Mouse (Mus musculus) MEL (cell line): ENCODE data around the gene Gm21970. TPM values are rescaled to one million over a fixed set of nuclear protein-coding genes. Genes with fewer than 3 reads are reported as not detected.

Source experiments
- DNase-seq: peaks from one replicate; pipeline ENCODE4 v3.0.0; 2011; ENCODE audit warnings: low read depth, low spot score
- H3K27ac ChIP-seq: 2 replicates; pipeline ENCODE4 v1.5.1; 2012; ENCODE audit warnings: low read depth, mild to moderate bottlenecking, control low read depth, low read length, moderate library complexity; ENCODE audit not compliant: control insufficient read depth
- H3K27me3 ChIP-seq, 2 experiments: fragments of 150-350 bp in 1 of 2; sonication (generic) in 1 of 2; 2 replicates each; pipeline ENCODE4 v1.6.1; 2012; ENCODE audit warnings: low read length in 2 of 2, mild to moderate bottlenecking in 2 of 2, improper control_type of control experiment in 1 of 2, moderate library complexity in 1 of 2; ENCODE audit not compliant: insufficient read depth in 2 of 2, control insufficient read depth in 1 of 2
- H3K36me3 ChIP-seq, 2 experiments: 2 replicates each; pipeline ENCODE4 v1.6.1; 2012 to 2014; ENCODE audit warnings: low read length in 2 of 2, improper control_type of control experiment in 1 of 2, inconsistent platforms in 1 of 2, mild to moderate bottlenecking in 1 of 2; ENCODE audit not compliant: insufficient read depth in 2 of 2, control insufficient read depth in 1 of 2
- H3K4me1 ChIP-seq, 2 experiments: fragments of 150-350 bp in 1 of 2; sonication (generic) in 1 of 2; 2 replicates each; pipeline ENCODE4 v1.6.1; 2012; ENCODE audit warnings: low read length in 2 of 2, improper control_type of control experiment in 1 of 2, mild to moderate bottlenecking in 1 of 2; ENCODE audit not compliant: insufficient read depth in 2 of 2, control insufficient read depth in 1 of 2
- H3K4me3 ChIP-seq, 2 experiments: fragments of 150-350 bp in 1 of 2; sonication (generic) in 1 of 2; 2 replicates each; pipeline ENCODE4 v1.5.1; 2012; ENCODE audit warnings: low read depth in 2 of 2, low read length in 2 of 2, mild to moderate bottlenecking in 2 of 2, moderate library complexity in 2 of 2, control low read depth in 1 of 2, improper control_type of control experiment in 1 of 2; ENCODE audit not compliant: control insufficient read depth in 1 of 2, insufficient read depth in 1 of 2
- H3K79me2 ChIP-seq: 2 replicates; pipeline ENCODE4 v1.6.1; 2012; ENCODE audit warnings: mild to moderate bottlenecking, low read length, moderate library complexity; ENCODE audit not compliant: control insufficient read depth, poor library complexity, insufficient read depth
- H3K9ac ChIP-seq: 2 replicates; pipeline ENCODE4 v1.6.1; 2012; ENCODE audit warnings: low read depth, mild to moderate bottlenecking, control low read depth, low read length, moderate library complexity; ENCODE audit not compliant: control insufficient read depth, poor library complexity, severe bottlenecking
- H3K9me3 ChIP-seq: fragments of 150-350 bp; sonication (generic); replicated peaks from 2 replicates; pipeline ENCODE4 v1.6.1; 2012; ENCODE audit warnings: mild to moderate bottlenecking, low read length, improper control_type of control experiment, moderate library complexity; ENCODE audit not compliant: insufficient read depth
- BHLHE40 ChIP-seq: IDR thresholded peaks from 2 replicates; pipeline ENCODE4 v1.6.1; 2012; ENCODE audit warnings: low read depth, mild to moderate bottlenecking, inconsistent platforms, low read length, improper control_type of control experiment, borderline replicate concordance
- CHD1 ChIP-seq: IDR thresholded peaks from 2 replicates; pipeline ENCODE4 v1.6.1; 2012; ENCODE audit warnings: low read depth, mild to moderate bottlenecking, inconsistent platforms, low read length, improper control_type of control experiment
- CTCF ChIP-seq, 3 experiments: IDR thresholded peaks in 2 of 3; conservative IDR thresholded peaks in 1 of 3; 2 replicates each; pipeline ENCODE4 v1.5.1; 2011 to 2012; ENCODE audit warnings: low read length in 3 of 3, low read depth in 2 of 3, mild to moderate bottlenecking in 2 of 3, improper control_type of control experiment in 1 of 3, inconsistent platforms in 1 of 3, mixed read lengths in 1 of 3, moderate library complexity in 1 of 3; ENCODE audit not compliant: control insufficient read depth in 1 of 3, insufficient read depth in 1 of 3, poor library complexity in 1 of 3, severe bottlenecking in 1 of 3
- ELF1 ChIP-seq: IDR thresholded peaks from 2 replicates; pipeline ENCODE4 v1.6.1; 2014; ENCODE audit warnings: low read depth, mild to moderate bottlenecking, inconsistent platforms, low read length, improper control_type of control experiment, moderate library complexity
- EP300 ChIP-seq, 2 experiments: IDR thresholded peaks; 2 replicates each; pipeline ENCODE4 v1.6.1; 2011; ENCODE audit warnings: improper control_type of control experiment in 2 of 2, low read length in 2 of 2, low read depth in 1 of 2, mild to moderate bottlenecking in 1 of 2
- ETS1 ChIP-seq: IDR thresholded peaks from 2 replicates; pipeline ENCODE4 v1.6.1; 2012; ENCODE audit warnings: low read depth, mild to moderate bottlenecking, inconsistent platforms, low read length, improper control_type of control experiment, moderate library complexity
- GABPA ChIP-seq: IDR thresholded peaks from 2 replicates; pipeline ENCODE4 v1.6.1; 2012; ENCODE audit warnings: low read depth, mild to moderate bottlenecking, inconsistent platforms, low read length, improper control_type of control experiment, moderate library complexity
- GATA1 ChIP-seq: IDR thresholded peaks from 2 replicates; pipeline ENCODE4 v1.6.1; 2011; ENCODE audit warnings: low read depth, low read length, improper control_type of control experiment
- JUND ChIP-seq: IDR thresholded peaks from 2 replicates; pipeline ENCODE4 v1.6.1; 2011; ENCODE audit warnings: low read depth, mild to moderate bottlenecking, improper control_type of control experiment, low read length
- KAT2A ChIP-seq: conservative IDR thresholded peaks from 2 replicates; pipeline ENCODE4 v1.6.1; 2012; ENCODE audit warnings: low read depth, low read length, improper control_type of control experiment, inconsistent platforms
- MAFK ChIP-seq: IDR thresholded peaks from 2 replicates; pipeline ENCODE4 v1.6.1; 2011; ENCODE audit warnings: low read depth, mild to moderate bottlenecking, low read length, improper control_type of control experiment, borderline replicate concordance
- MAX ChIP-seq: IDR thresholded peaks from 2 replicates; pipeline ENCODE4 v1.6.1; 2011; ENCODE audit warnings: low read length, improper control_type of control experiment
- MAZ ChIP-seq: IDR thresholded peaks from 2 replicates; pipeline ENCODE4 v1.6.1; 2012; ENCODE audit warnings: low read depth, mild to moderate bottlenecking, inconsistent platforms, low read length, improper control_type of control experiment
- MYC ChIP-seq: IDR thresholded peaks from 2 replicates; pipeline ENCODE4 v1.6.1; 2011; ENCODE audit warnings: low read depth, mild to moderate bottlenecking, low read length, improper control_type of control experiment, moderate library complexity
- NELFE ChIP-seq: IDR thresholded peaks from 2 replicates; pipeline ENCODE4 v1.6.1; 2011; ENCODE audit warnings: low read depth, low read length, improper control_type of control experiment
- POLR2A ChIP-seq, 2 experiments: IDR thresholded peaks; 2 replicates each; pipeline ENCODE4 v1.6.1; 2011 to 2012; ENCODE audit warnings: low read length in 2 of 2, mild to moderate bottlenecking in 2 of 2, control low read depth in 1 of 2, improper control_type of control experiment in 1 of 2, low read depth in 1 of 2, moderate library complexity in 1 of 2; ENCODE audit not compliant: control insufficient read depth in 1 of 2, insufficient read depth in 1 of 2, poor library complexity in 1 of 2
- POLR2AphosphoS2 ChIP-seq: IDR thresholded peaks from 2 replicates; pipeline ENCODE4 v1.6.1; 2011; ENCODE audit warnings: low read length, improper control_type of control experiment
- POLR2AphosphoS5 ChIP-seq: IDR thresholded peaks from 2 replicates; pipeline ENCODE4 v1.6.1; 2012; ENCODE audit warnings: low read depth, borderline replicate concordance, mild to moderate bottlenecking, inconsistent platforms, low read length, moderate library complexity, mixed read lengths
- RCOR1 ChIP-seq: IDR thresholded peaks from 2 replicates; pipeline ENCODE4 v1.6.1; 2012; ENCODE audit warnings: low read depth, mild to moderate bottlenecking, inconsistent platforms, low read length, improper control_type of control experiment
- SMC3 ChIP-seq: IDR thresholded peaks from 2 replicates; pipeline ENCODE4 v1.6.1; 2011; ENCODE audit warnings: low read depth, low read length, improper control_type of control experiment
- TAL1 ChIP-seq: IDR thresholded peaks from 2 replicates; pipeline ENCODE4 v1.6.1; 2012; ENCODE audit warnings: mild to moderate bottlenecking, inconsistent platforms, low read length, moderate library complexity, mixed read lengths
- TCF12 ChIP-seq: IDR thresholded peaks from 2 replicates; pipeline ENCODE4 v1.6.1; 2014; ENCODE audit warnings: low read depth, mild to moderate bottlenecking, inconsistent platforms, low read length, improper control_type of control experiment, moderate library complexity
- USF2 ChIP-seq, 2 experiments: IDR thresholded peaks; 2 replicates each; pipeline ENCODE4 v1.6.1; 2011 to 2012; ENCODE audit warnings: improper control_type of control experiment in 2 of 2, low read length in 2 of 2, borderline replicate concordance in 1 of 2, inconsistent platforms in 1 of 2, low read depth in 1 of 2, mild to moderate bottlenecking in 1 of 2; ENCODE audit not compliant: insufficient read depth in 1 of 2
- ZC3H11A ChIP-seq: IDR thresholded peaks from 2 replicates; pipeline ENCODE4 v1.6.1; 2012; ENCODE audit warnings: low read depth, mild to moderate bottlenecking, inconsistent platforms, low read length, improper control_type of control experiment
- ZKSCAN1 ChIP-seq: IDR thresholded peaks from 2 replicates; pipeline ENCODE4 v1.6.1; 2012; ENCODE audit warnings: low read depth, mild to moderate bottlenecking, inconsistent platforms, low read length, improper control_type of control experiment, moderate library complexity
- ZMIZ1 ChIP-seq: IDR thresholded peaks from 2 replicates; pipeline ENCODE4 v1.6.1; 2012; ENCODE audit warnings: low read depth, mild to moderate bottlenecking, inconsistent platforms, low read length, improper control_type of control experiment, moderate library complexity
- ZNF384 ChIP-seq: IDR thresholded peaks from 2 replicates; pipeline ENCODE4 v1.6.1; 2012; ENCODE audit warnings: low read depth, mild to moderate bottlenecking, inconsistent platforms, low read length, improper control_type of control experiment
- polyA plus RNA-seq, 2 experiments: library from polyadenylated mRNA; stranded (reverse) in 1 of 2; unstranded in 1 of 2; fragments of >175 nt in 1 of 2; fragments of >200 nt in 1 of 2; gene quantifications; 2 replicates each; pipeline versions ENCODE4 v1.2.1 to v1.2.4; 2012; ENCODE audit warnings: low replicate concordance in 2 of 2, low read depth in 1 of 2; ENCODE audit not compliant: insufficient read length in 2 of 2, insufficient read depth in 1 of 2, missing spikeins in 1 of 2
- total RNA-seq: library from RNA; depleted of rRNA; stranded (reverse); fragments of 300-350 nt; gene quantifications from 2 replicates; pipeline ENCODE4 v1.2.3, GENCODE M21; 2012

Gene Gm21970
- total and polyA plus RNA-seq, 3 experiments, result not detected

GRCm38 (mm10) chr16:91446778-91447511, 55.4 kb downstream of the Gm21970 start:
- H3K9ac ChIP-seq, result peak overlapping the region; percentile 6
- no peaks in the 10 kb centered on the region for H3K9me3 ChIP-seq
- peaks cover 29 to 42% of the 10 kb centered on the region in 2 experiments for H3K4me1 ChIP-seq
- H3K27me3 ChIP-seq, result no peaks in the 10 kb centered on the region
- peaks cover 0 to 35% of the 10 kb centered on the region in 2 experiments; a peak in 2 of 4 replicates for H3K36me3 ChIP-seq
- TF ChIP-seq CHD1 (0 out of 2 replicates have a peak, but pooled peaks have one; percentile 61), BHLHE40 (no peak), ZC3H11A (no peak), ETS1 (peak; percentile 46), SMC3 (no peak), RCOR1 (0 out of 2 replicates have a peak, but pooled peaks have one; percentile 15), GATA1 (no peak), ZNF384 (peak; percentile 67), MYC (no peak), MAZ (no peak), TCF12 (no peak), POLR2AphosphoS5 (no peak), KAT2A (no peak), ELF1 (no peak), EP300 (IDR thresholded peaks at IDR 0.05; ENCODE audit: low read depth in 1 of 2, low read length in 2 of 2) (peak; percentile 44 to 54; a peak in 2 of 4 replicates), JUND (no peak)
- DNase-seq, result peak; percentile 75
- H3K4me3 ChIP-seq, result no peak overlapping the region
- H3K27ac ChIP-seq, result peak overlapping the region; percentile 51
- H3K79me2 ChIP-seq, result no peaks in the 10 kb centered on the region

- H3K9ac ChIP-seq, result peak overlapping the region; percentile 6
Measured at GRCm38 (mm10) chr16:91447512-91447900, 56.0 kb downstream of the Gm21970 start.

More at GRCm38 (mm10) chr16:91447512-91447900, 56.0 kb downstream of the Gm21970 start:
- Histone ChIP-seq H3K79me2 (no peaks in the 10 kb centered on the region), H3K9me3 (no peaks in the 10 kb centered on the region), H3K27ac (peak overlapping the region; percentile 51), H3K4me3 (no peak overlapping the region), H3K27me3 (no peaks in the 10 kb centered on the region), H3K4me1 (peaks cover 28 to 42% of the 10 kb centered on the region in 2 experiments), H3K36me3 (peaks cover 0 to 32% of the 10 kb centered on the region in 2 experiments; a peak in 2 of 4 replicates)
- DNase-seq, result peak; percentile 57
- TF ChIP-seq ZKSCAN1 (no peak; the same call in none of the 2 replicates), TAL1 (no peak), POLR2AphosphoS2 (no peak), MAX (no peak), MAFK (no peak), EP300 (IDR thresholded peaks at IDR 0.05; ENCODE audit: low read depth in 1 of 2, low read length in 2 of 2) (no peak), ELF1 (no peak), GABPA (no peak), JUND (no peak), NELFE (no peak), POLR2AphosphoS5 (no peak), USF2 (IDR thresholded peaks at IDR 0.05; ENCODE audit: borderline replicate concordance in 1 of 2, insufficient read depth in 1 of 2, low read depth in 1 of 2, low read length in 2 of 2) (no peak), POLR2A (IDR thresholded peaks at IDR 0.05; ENCODE audit: control insufficient read depth in 1 of 2, insufficient read depth in 1 of 2, low read depth in 1 of 2, low read length in 2 of 2, poor library complexity in 1 of 2) (no peak), KAT2A (no peak), ETS1 (no peak), ZMIZ1 (no peak), ZNF384 (no peak), CTCF (IDR thresholded peaks at IDR 0.05 in 2 of 3, conservative IDR thresholded peaks at IDR 0.05 in 1 of 3; ENCODE audit: control insufficient read depth in 1 of 3, insufficient read depth in 1 of 3, low read depth in 2 of 3, low read length in 3 of 3, poor library complexity in 1 of 3, severe bottlenecking in 1 of 3) (no peak), GATA1 (no peak), BHLHE40 (no peak)
